Mouse (Mus musculus): ENCODE data around the gene Rbpjl.

Gene Rbpjl

GRCm38 (mm10) chr2:164443460-164444000, 40.6 kb downstream of the Rbpjl start, which contains the start of gene Sdc4:
Gene Sdc4 (minus strand): TSS chr2:164443887.
- in situ Hi-C loops (cut with MboI): no loop called here

- in situ Hi-C loops (cut with MboI): no loop called here
These were observed 41.8 kb downstream of the Rbpjl start for GRCm38 (mm10) chr2:164444701-164445100.

GRCm38 (mm10) chr2:164445399-164446085, 42.6 kb downstream of the Rbpjl start:
- in situ Hi-C loops (cut with MboI): no loop called here

- in situ Hi-C loops (cut with MboI): no loop called here
These were observed 43.1 kb downstream of the Rbpjl start for GRCm38 (mm10) chr2:164446086-164446469.

GRCm38 (mm10) chr2:164448140-164448539, 45.2 kb downstream of the Rbpjl start:
- in situ Hi-C loops (cut with MboI): no loop called here

GRCm38 (mm10) chr2:164448921-164449320, 46.0 kb downstream of the Rbpjl start:
- in situ Hi-C loops (cut with MboI): no loop called here

- in situ Hi-C loops (cut with MboI): no loop called here
These were observed 46.6 kb downstream of the Rbpjl start for GRCm38 (mm10) chr2:164449341-164450042.

- in situ Hi-C loops (cut with MboI): no loop called here
These were observed 49.2 kb downstream of the Rbpjl start for GRCm38 (mm10) chr2:164452000-164452676.

GRCm38 (mm10) chr2:164453047-164453757, 50.3 kb downstream of the Rbpjl start:
- in situ Hi-C loops (cut with MboI): no loop called here

- in situ Hi-C loops (cut with MboI): no loop called here
These were observed 51.1 kb downstream of the Rbpjl start for GRCm38 (mm10) chr2:164453887-164454500.

GRCm38 (mm10) chr2:164454846-164455245, 51.9 kb downstream of the Rbpjl start:
- in situ Hi-C loops (cut with MboI): loop anchor here (5.0 kb wide), 1 partner anchor 38 kb away; no protein-coding TSS in a partner anchor

- in situ Hi-C loops (cut with MboI): loop anchor here (5.0 kb wide), 1 partner anchor 38 kb away; no protein-coding TSS in a partner anchor
These were observed 52.7 kb downstream of the Rbpjl start for GRCm38 (mm10) chr2:164455421-164456190.

GRCm38 (mm10) chr2:164456413-164456812, 53.5 kb downstream of the Rbpjl start:
- in situ Hi-C loops (cut with MboI): loop anchor here (5.0 kb wide), 1 partner anchor 39 kb away; no protein-coding TSS in a partner anchor

- in situ Hi-C loops (cut with MboI): loop anchor here (5.0 kb wide), 1 partner anchor 40 kb away; no protein-coding TSS in a partner anchor
These were observed 53.9 kb downstream of the Rbpjl start, which contains the start of gene Sys1 for GRCm38 (mm10) chr2:164456864-164457300. Gene Sys1 (plus strand): TSS chr2:164456964.

- in situ Hi-C loops (cut with MboI): loop anchor here (5.0 kb wide), 1 partner anchor 41 kb away; no protein-coding TSS in a partner anchor
These were observed 55.0 kb downstream of the Rbpjl start for GRCm38 (mm10) chr2:164457942-164458341.

- in situ Hi-C loops (cut with MboI): loop anchor here (5.0 kb wide), 1 partner anchor 41 kb away; no protein-coding TSS in a partner anchor
These were observed 55.6 kb downstream of the Rbpjl start for GRCm38 (mm10) chr2:164458535-164458934.

GRCm38 (mm10) chr2:164460745-164461551, 58.0 kb downstream of the Rbpjl start, which contains the start of gene Gm20458:
Gene Gm20458 (plus strand): TSS chr2:164460967.
- in situ Hi-C loops (cut with MboI): loop anchor here (5.0 kb wide), 1 partner anchor 36 kb away; the partner anchor contains the start of gene Pigt
